14 mouse cellular contexts compared by ENCODE assay signal in the genomic region with DNA sequence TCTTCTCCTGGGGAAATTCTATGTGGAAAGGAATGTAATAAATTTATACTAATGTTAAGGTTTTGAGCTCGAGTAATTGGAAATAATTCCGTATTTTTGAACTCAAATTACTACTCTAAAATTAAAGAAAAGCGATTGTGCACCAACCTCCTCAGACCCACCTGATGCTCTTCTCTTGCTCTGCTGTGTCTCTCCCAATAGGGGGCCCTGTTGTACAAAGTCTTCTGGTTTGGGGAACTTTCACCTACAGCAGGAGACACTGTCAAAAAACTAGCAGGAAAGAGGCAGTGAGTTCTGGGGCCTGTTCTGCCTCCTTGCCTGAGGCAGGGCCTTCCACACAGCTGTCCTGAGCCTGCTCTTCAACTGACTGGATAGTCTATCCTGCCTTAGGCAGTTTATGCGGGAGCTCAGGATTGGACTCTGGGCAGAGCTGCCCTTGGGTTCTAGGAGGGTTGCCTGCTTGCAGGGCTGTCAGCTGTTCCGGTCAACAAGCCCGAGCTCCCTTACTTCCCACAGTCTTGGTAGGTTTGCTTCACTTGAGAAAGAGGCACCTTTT.
DNase-seq lines count a peak whose midpoint lies in the region; ATAC-seq and TF ChIP-seq lines count a peak whose summit lies in the region.
"Had no signal": no experiment of that assay in that cellular context is flagged by ENCODE, and none has a peak within 500 bp of the region (broad histone marks: within the 10 kb centered on the region; RNA-seq: fewer than 3 reads in every experiment).

No protein-coding gene starts in this region.

- no peaks in the 10 kb centered on the region for H3K79me2 ChIP-seq in heart, adult 2 months (replicated peaks; ENCODE audit: control insufficient read depth, insufficient read depth, low read length)

- intact Hi-C loops in heart, adult 2 months (cut with DNase I): no loop called here

- H3K27ac ChIP-seq in heart, adult 2 months: no peak overlapping the region
- H3K27ac ChIP-seq in heart, embryonic 10.5 days: no peak overlapping the region
- no peak overlapping the region for H3K27ac ChIP-seq in liver, postnatal 0 days (ENCODE audit: low read depth)
- H3K27ac ChIP-seq in liver, embryonic 11.5 days (ENCODE audit: low read depth, low read length): no peak overlapping the region
- no peak overlapping the region for H3K27ac ChIP-seq in midbrain, embryonic 11.5 days (ENCODE audit: low read depth, low read length)
- H3K27ac ChIP-seq: embryonic facial prominence, embryonic 15.5 days had no signal

- no peak for ATAC-seq in liver, postnatal 0 days
- ATAC-seq in liver, embryonic 11.5 days (replicated peaks; ENCODE audit: low FRiP score): no peak
- ATAC-seq in midbrain, embryonic 11.5 days (ENCODE audit: low FRiP score): peak; percentile 49
- ATAC-seq: CD4-positive, CD25-positive, alpha-beta regulatory T cell, adult 4 months had no signal

- WGBS in heart, adult 2 months: 76% methylated on average over 6 of the region's 6 CpGs
- 70% methylated on average over 6 of the region's 6 CpGs for WGBS in heart, embryonic 10.5 days
- 62% methylated on average over 6 of the region's 6 CpGs for WGBS in liver, postnatal 0 days (ENCODE audit: insufficient replicate concordance)
- 71% methylated on average over 6 of the region's 6 CpGs for WGBS in liver, embryonic 11.5 days
- WGBS in midbrain, embryonic 11.5 days: 77% methylated on average over 6 of the region's 6 CpGs

- H3K4me3 ChIP-seq in heart, adult 2 months: no peak overlapping the region
- H3K4me3 ChIP-seq in heart, embryonic 10.5 days: no peak overlapping the region
- H3K4me3 ChIP-seq in liver, postnatal 0 days (ENCODE audit: low read depth, low read length): no peak overlapping the region
- H3K4me3 ChIP-seq in liver, embryonic 11.5 days (ENCODE audit: low read depth, low read length): no peak overlapping the region
- no peak overlapping the region for H3K4me3 ChIP-seq in midbrain, embryonic 11.5 days (ENCODE audit: low read depth, low read length)
- H3K4me3 ChIP-seq: embryonic facial prominence, embryonic 15.5 days had no signal

- H3K4me1 ChIP-seq in heart, adult 2 months (ENCODE audit: control insufficient read depth, insufficient read depth, low read length): no peaks in the 10 kb centered on the region
- H3K4me1 ChIP-seq in heart, embryonic 10.5 days: peaks cover 3% of the 10 kb centered on the region; the same call in 1 of the 2 replicates
- no peaks in the 10 kb centered on the region for H3K4me1 ChIP-seq in liver, postnatal 0 days (ENCODE audit: insufficient read depth)
- no peaks in the 10 kb centered on the region for H3K4me1 ChIP-seq in liver, embryonic 11.5 days (replicated peaks; ENCODE audit: control insufficient read depth, insufficient read depth, low read length)
- peaks cover 11% of the 10 kb centered on the region for H3K4me1 ChIP-seq in midbrain, embryonic 11.5 days (ENCODE audit: control insufficient read depth, insufficient read depth, low read length)

- no peaks in the 10 kb centered on the region for H3K36me3 ChIP-seq in heart, adult 2 months (ENCODE audit: control insufficient read depth, insufficient read depth, low read length)
- H3K36me3 ChIP-seq in heart, embryonic 10.5 days: no peaks in the 10 kb centered on the region
- H3K36me3 ChIP-seq in liver, postnatal 0 days (replicated peaks; ENCODE audit: insufficient read depth, low read length): no peaks in the 10 kb centered on the region
- H3K36me3 ChIP-seq in liver, embryonic 11.5 days (ENCODE audit: control insufficient read depth, insufficient read depth, low read length): no peaks in the 10 kb centered on the region
- H3K36me3 ChIP-seq in midbrain, embryonic 11.5 days (ENCODE audit: control insufficient read depth, insufficient read depth, low read length): no peaks in the 10 kb centered on the region
- H3K36me3 ChIP-seq: embryonic facial prominence, embryonic 15.5 days had no signal

- no peaks in the 10 kb centered on the region for H3K27me3 ChIP-seq in heart, adult 2 months (ENCODE audit: control insufficient read depth, insufficient read depth, low read length)
- no peaks in the 10 kb centered on the region for H3K27me3 ChIP-seq in heart, embryonic 10.5 days (ENCODE audit: insufficient read depth, poor library complexity, severe bottlenecking)
- no peaks in the 10 kb centered on the region for H3K27me3 ChIP-seq in liver, postnatal 0 days (ENCODE audit: insufficient read depth, low read length)
- H3K27me3 ChIP-seq in liver, embryonic 11.5 days (replicated peaks; ENCODE audit: control insufficient read depth, insufficient read depth, low read length): no peaks in the 10 kb centered on the region
- no peaks in the 10 kb centered on the region for H3K27me3 ChIP-seq in midbrain, embryonic 11.5 days (ENCODE audit: control insufficient read depth, insufficient read depth, low read length)
- H3K27me3 ChIP-seq: embryonic facial prominence, embryonic 15.5 days had no signal

- TF ChIP-seq POLR2A in heart, adult 2 months (IDR thresholded peaks at IDR 0.05; ENCODE audit: insufficient read depth, low read depth, low read length): no peak

- peak; percentile 33 for TF ChIP-seq CTCF in heart, adult 2 months (IDR thresholded peaks at IDR 0.05)
- peak; percentile 45 for TF ChIP-seq CTCF in liver, postnatal 0 days (IDR thresholded peaks at IDR 0.05; ENCODE audit: low read depth)

- TF ChIP-seq EP300 in heart, adult 2 months (IDR thresholded peaks at IDR 0.05; ENCODE audit: insufficient read depth, low read depth, low read length): no peak
- no peak for TF ChIP-seq EP300 in liver, postnatal 0 days (IDR thresholded peaks at IDR 0.05; ENCODE audit: low read depth)

- H3K9me3 ChIP-seq in heart, embryonic 10.5 days: no peaks in the 10 kb centered on the region
- no peaks in the 10 kb centered on the region for H3K9me3 ChIP-seq in liver, postnatal 0 days (ENCODE audit: low read length)
- H3K9me3 ChIP-seq in liver, embryonic 11.5 days (ENCODE audit: control insufficient read depth, low read length): no peaks in the 10 kb centered on the region
- no peaks in the 10 kb centered on the region for H3K9me3 ChIP-seq in midbrain, embryonic 11.5 days (ENCODE audit: control insufficient read depth, low read length)
- H3K9me3 ChIP-seq: embryonic facial prominence, embryonic 15.5 days had no signal

- no peak overlapping the region for H3K9ac ChIP-seq in heart, adult 2 months (ENCODE audit: low read depth, low read length)
- H3K9ac ChIP-seq in liver, postnatal 0 days (replicated peaks): no peak overlapping the region
- H3K9ac ChIP-seq in liver, embryonic 11.5 days (ENCODE audit: low read depth, low read length): no peak overlapping the region
- H3K9ac ChIP-seq in midbrain, embryonic 11.5 days (ENCODE audit: low read length): no peak overlapping the region
- H3K9ac ChIP-seq: embryonic facial prominence, embryonic 15.5 days had no signal

- H3K4me2 ChIP-seq in liver, postnatal 0 days (ENCODE audit: low read depth, low read length): no peak overlapping the region
- H3K4me2 ChIP-seq in liver, embryonic 11.5 days: no peak overlapping the region
- no peak overlapping the region for H3K4me2 ChIP-seq in midbrain, embryonic 11.5 days
- H3K4me2 ChIP-seq: embryonic facial prominence, embryonic 15.5 days had no signal

- DNase-seq in heart, adult 2 months: no peak
- no peak for DNase-seq in heart, embryonic 10.5 days (ENCODE audit: low spot score)
- no peak for DNase-seq in liver, postnatal 0 days
- DNase-seq in liver, embryonic 11.5 days (ENCODE audit: low spot score): no peak
- no peak for DNase-seq in midbrain, embryonic 11.5 days (ENCODE audit: low spot score, missing footprints)
- DNase-seq in gastrocnemius, adult 8-10 months (ENCODE audit: low spot score in 2 of 2): no peak
- no peak for DNase-seq in MN1 (ENCODE audit: low spot score)
- DNase-seq in right cerebral cortex, postnatal 36 days (ENCODE audit: low spot score in 2 of 2): no peak
- DNase-seq: gastrocnemius, postnatal 14 days; heart, postnatal 4 days; layer of hippocampus, postnatal 36 days; right cerebral cortex, postnatal 14 days had no signal
